Mouse (Mus musculus) E14TG2a.4 (cell line): ENCODE measurements around the gene Zfp366.

Source experiments
- H3K27me3 ChIP-seq: 2 replicates; pipeline ENCODE4 v1.6.1; 2014; ENCODE audit warnings: low read length, control low read depth; ENCODE audit not compliant: insufficient read depth
- H3K36me3 ChIP-seq: 2 replicates; pipeline ENCODE4 v1.6.1; 2014; ENCODE audit warnings: low read length, control low read depth; ENCODE audit not compliant: insufficient read depth
- H3K4me1 ChIP-seq: replicated peaks from 2 replicates; pipeline ENCODE4 v1.6.1; 2014; ENCODE audit warnings: low read depth, low read length, control low read depth
- H3K4me3 ChIP-seq: replicated peaks from 2 replicates; pipeline ENCODE4 v1.5.1; 2014; ENCODE audit warnings: mild to moderate bottlenecking, low read length
- H3K9me3 ChIP-seq: 2 replicates; pipeline ENCODE4 v1.6.1; 2014; ENCODE audit warnings: low read length, control low read depth
- CTCF ChIP-seq: conservative IDR thresholded peaks from 2 replicates; pipeline ENCODE4 v1.5.1; 2014; ENCODE audit warnings: low read length
- NANOG ChIP-seq: IDR thresholded peaks from 2 replicates; pipeline ENCODE4 v1.6.1; 2014; ENCODE audit warnings: borderline replicate concordance, low read length, mixed read lengths
- POU5F1 ChIP-seq: IDR thresholded peaks from 2 replicates; pipeline ENCODE4 v1.6.1; 2014; ENCODE audit warnings: low read length, borderline replicate concordance

Gene Zfp366

DNA sequence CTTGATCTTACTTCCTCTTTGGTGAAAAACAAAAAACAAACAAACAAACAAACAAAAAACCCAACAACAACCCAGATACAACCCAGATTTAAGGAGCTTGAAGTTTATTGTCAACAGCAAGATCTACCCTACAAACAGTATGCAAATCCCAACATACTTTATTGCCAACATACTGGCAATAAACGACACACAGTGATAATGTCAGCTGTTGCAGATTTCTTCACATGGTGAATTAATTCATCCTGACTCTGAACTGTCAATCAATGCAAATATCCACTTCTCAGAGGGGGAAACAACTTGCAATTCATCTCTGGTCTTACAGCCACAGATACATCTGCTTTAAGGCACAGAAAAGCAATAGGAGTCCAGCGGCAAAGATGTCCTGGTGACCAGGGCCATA is 31.4 kb downstream of the Zfp366 start:
- 0 out of 2 replicates have a peak, but pooled peaks cover 7% of the 10 kb centered on the region for H3K4me1 ChIP-seq
- no peaks in the 10 kb centered on the region for H3K36me3 ChIP-seq
- peaks cover 8% of the 10 kb centered on the region; the same call in 1 of the 2 replicates for H3K9me3 ChIP-seq
- TF ChIP-seq POU5F1 (no peak), CTCF (no peak), NANOG (no peak)
- H3K4me3 ChIP-seq, result no peak overlapping the region
- peaks cover 12% of the 10 kb centered on the region for H3K27me3 ChIP-seq

DNA sequence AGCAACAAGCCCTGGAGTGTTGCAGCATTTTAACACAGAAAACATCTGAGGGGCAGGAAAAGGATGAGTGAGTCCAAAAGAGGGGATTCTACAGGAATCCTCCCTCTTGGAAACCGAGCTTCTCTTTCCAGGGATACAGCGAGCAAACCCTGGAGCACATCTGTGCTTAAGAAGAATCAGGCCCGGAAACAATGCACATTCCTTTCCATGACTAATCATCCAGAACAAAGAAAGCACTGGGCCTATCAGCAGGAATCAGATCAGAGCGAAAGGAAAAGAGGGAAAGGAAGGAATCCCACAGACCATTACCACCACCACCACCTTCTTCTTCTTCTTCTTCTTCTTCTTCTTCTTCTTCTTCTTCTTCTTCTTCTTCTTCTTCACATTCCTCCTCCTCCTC is 33.4 kb downstream of the Zfp366 start:
- H3K4me3 ChIP-seq, result no peak overlapping the region
- no peak for TF ChIP-seq POU5F1
- peak; percentile 67; the same call in 1 of the 2 replicates for TF ChIP-seq NANOG
- peaks cover 8% of the 10 kb centered on the region; the same call in 1 of the 2 replicates for H3K9me3 ChIP-seq
- 0 out of 2 replicates have a peak, but pooled peaks cover 7% of the 10 kb centered on the region for H3K4me1 ChIP-seq
- no peaks in the 10 kb centered on the region for H3K36me3 ChIP-seq
- H3K27me3 ChIP-seq, result peaks cover 12% of the 10 kb centered on the region

DNA sequence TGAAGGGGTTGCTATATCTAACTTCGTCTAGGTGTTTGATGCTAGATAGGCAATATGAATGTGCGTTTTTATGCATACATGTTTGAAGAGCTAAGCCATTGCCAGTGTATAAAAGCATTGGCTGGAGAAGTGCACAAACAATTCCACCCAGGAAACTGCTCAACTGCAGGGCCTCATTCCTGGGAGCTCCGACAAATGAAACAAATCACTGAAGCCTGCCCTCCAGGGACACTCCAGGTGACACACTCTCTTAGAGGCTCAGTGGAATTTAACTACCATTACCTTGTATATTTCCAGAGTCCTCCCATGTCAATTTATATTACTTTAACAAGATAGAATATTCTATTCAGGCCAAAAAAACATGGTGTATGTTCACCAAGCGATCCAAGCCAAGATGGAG is 35.0 kb downstream of the Zfp366 start:
- peaks cover 8% of the 10 kb centered on the region; the same call in 1 of the 2 replicates for H3K9me3 ChIP-seq
- H3K4me1 ChIP-seq, result 0 out of 2 replicates have a peak, but pooled peaks cover 7% of the 10 kb centered on the region
- peaks cover 12% of the 10 kb centered on the region for H3K27me3 ChIP-seq
- TF ChIP-seq NANOG (no peak), CTCF (no peak), POU5F1 (no peak)
- H3K4me3 ChIP-seq, result no peak overlapping the region
- no peaks in the 10 kb centered on the region for H3K36me3 ChIP-seq

DNA sequence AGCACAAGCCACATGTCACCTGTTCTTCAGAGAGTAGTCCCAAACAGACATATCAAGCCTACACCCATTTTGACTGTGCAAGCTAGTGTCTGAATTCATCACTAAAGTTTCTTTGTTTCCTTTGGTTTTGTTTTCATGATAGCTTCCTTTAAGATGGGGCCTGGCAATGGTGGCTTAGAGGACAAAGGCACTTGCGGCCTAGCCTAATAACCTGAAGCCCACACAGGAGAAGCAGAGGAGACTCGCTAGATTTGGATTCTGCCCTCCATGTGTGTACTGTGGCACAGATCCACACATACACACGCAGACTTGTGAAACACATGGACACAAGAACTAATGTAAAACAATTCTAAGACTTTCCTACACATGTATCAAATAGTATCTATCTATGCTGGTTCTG is 37.4 kb downstream of the Zfp366 start:
- Histone ChIP-seq H3K4me1 (0 out of 2 replicates have a peak, but pooled peaks cover 7% of the 10 kb centered on the region), H3K4me3 (no peak overlapping the region), H3K36me3 (no peaks in the 10 kb centered on the region), H3K27me3 (peaks cover 11% of the 10 kb centered on the region; the same call in 1 of the 2 replicates), H3K9me3 (peaks cover 8% of the 10 kb centered on the region; the same call in 1 of the 2 replicates)
- TF ChIP-seq CTCF (no peak), NANOG (no peak)

DNA sequence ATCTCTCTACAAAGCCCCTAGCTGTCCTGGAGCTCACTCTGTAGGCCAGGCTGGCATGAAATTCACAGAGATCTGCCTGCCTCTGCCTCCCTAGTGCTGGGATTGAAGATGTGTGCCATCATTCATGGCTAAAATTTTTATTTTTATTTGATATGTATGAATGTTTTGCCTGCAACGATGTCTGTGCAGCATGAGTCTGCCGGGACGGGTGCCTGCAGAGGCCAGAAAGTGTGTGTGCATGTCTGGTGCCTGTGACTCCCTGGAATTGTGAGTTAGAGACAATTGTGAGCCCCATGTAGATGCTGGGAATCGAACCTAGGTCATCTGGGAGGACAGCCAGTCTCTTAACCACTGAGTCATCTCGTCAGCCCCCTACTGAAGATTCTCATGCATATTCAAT is 37.9 kb downstream of the Zfp366 start:
- TF ChIP-seq NANOG, result no peak
- TF ChIP-seq POU5F1, result no peak
- TF ChIP-seq CTCF, result no peak
- Histone ChIP-seq H3K4me3 (no peak overlapping the region), H3K27me3 (peaks cover 12% of the 10 kb centered on the region), H3K36me3 (no peaks in the 10 kb centered on the region), H3K4me1 (0 out of 2 replicates have a peak, but pooled peaks cover 6% of the 10 kb centered on the region), H3K9me3 (peaks cover 3% of the 10 kb centered on the region; the same call in 1 of the 2 replicates)

DNA sequence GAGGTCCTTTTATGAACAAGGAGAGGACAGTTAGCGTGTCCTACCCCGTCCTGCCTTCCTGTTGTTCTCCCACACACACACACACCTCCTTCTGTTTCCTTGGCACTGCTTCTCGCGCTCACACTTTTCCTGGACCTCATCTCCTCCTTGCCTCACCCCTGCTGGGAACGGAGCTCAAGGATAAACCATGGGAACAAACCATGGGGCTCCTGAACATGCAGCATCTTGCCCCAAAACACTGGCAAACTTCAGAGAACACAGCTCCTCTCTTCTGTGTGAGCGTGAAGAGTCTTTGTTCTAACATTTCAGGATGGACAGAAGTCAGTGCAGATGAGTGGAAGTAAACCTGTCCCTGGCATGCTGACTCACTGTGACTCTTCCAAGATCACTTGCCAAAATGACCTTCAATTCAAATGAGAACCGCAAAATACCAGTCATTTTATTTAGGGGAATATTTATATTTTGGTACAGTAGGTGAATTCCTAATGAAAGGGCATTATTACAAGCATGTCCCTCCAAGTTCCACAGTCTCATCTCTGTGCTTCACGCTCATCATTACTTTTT is 38.8 kb downstream of the Zfp366 start:
- H3K36me3 ChIP-seq, result no peaks in the 10 kb centered on the region
- no peak overlapping the region for H3K4me3 ChIP-seq
- peaks cover 3% of the 10 kb centered on the region; the same call in 1 of the 2 replicates for H3K9me3 ChIP-seq
- peaks cover 1% of the 10 kb centered on the region; the same call in 1 of the 2 replicates for H3K4me1 ChIP-seq
- TF ChIP-seq CTCF, result no peak
- no peak for TF ChIP-seq NANOG
- TF ChIP-seq POU5F1, result no peak
- H3K27me3 ChIP-seq, result peaks cover 20% of the 10 kb centered on the region

DNA sequence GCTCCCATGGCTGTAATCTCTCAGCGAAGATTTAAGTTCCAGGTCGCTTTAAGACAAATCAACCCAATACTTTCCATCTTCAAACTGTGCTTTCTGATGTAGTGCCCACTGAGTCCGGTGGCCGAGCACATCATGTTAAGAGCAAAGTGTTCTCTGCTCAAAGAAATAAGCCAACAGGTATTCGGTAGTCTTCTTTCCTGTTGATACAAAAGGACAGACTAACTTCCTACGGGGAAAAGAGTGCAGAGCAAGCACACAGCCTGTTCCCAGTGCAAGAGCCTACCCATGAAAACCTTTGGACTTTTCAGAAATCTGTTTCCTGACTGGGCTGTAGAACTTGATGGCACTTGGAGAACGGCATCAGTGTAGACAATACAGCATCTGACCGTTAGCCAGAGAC is 39.3 kb downstream of the Zfp366 start:
- Histone ChIP-seq H3K36me3 (no peaks in the 10 kb centered on the region), H3K9me3 (peaks cover under 1% of the 10 kb centered on the region; the same call in 1 of the 2 replicates), H3K27me3 (peaks cover 20% of the 10 kb centered on the region), H3K4me3 (no peak overlapping the region), H3K4me1 (peaks cover 6% of the 10 kb centered on the region)
- TF ChIP-seq NANOG (no peak), POU5F1 (no peak), CTCF (no peak)

DNA sequence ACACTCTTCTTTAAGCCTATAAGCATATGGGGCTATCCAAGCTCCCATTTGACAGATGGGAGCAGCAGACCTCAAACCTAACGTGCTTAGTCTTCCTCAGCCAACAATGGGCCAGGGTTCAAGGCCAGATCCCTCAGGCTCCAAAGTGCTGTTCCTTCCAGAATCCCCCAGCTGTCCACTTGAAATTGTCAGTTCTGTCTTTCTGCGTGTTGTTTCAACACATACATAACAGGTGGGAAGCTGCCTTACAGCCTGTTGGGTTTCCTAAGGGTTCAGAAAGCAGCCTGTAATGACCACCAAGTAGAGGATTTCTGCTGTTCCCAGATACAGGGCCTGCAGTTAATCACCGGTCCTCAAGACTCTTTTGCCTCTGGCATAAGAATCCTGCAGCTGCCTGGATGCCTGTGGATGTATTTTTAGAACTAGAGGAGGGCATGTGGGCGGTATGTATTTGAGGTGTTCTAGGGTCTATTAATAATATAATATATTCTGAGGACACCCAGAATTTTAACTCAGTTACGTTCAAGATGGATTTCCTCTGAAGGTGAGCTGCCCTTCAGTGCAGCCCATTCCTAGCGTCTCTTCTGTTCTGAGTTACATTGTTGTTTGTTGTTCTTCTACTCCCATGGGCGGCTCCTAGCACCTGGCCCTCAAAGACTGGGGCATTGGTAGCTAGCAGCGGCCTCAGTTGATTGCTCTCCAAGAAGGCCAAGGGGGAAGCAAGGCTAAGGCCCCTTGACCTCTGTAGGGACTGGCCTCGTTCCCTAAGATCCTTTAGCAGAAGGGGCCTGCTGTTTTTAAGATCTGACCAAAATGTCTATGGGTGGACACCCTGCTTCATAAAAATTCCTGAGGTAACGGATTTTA is 41.0 kb downstream of the Zfp366 start:
- TF ChIP-seq CTCF (no peak), NANOG (no peak), POU5F1 (no peak)
- H3K27me3 ChIP-seq, result peaks cover 37% of the 10 kb centered on the region
- H3K4me3 ChIP-seq, result no peak overlapping the region
- no peaks in the 10 kb centered on the region for H3K9me3 ChIP-seq
- H3K4me1 ChIP-seq, result peaks cover 14% of the 10 kb centered on the region
- H3K36me3 ChIP-seq, result no peaks in the 10 kb centered on the region
